Mouse (Mus musculus) right cerebral cortex, adult 18-20 months (tissue): ENCODE measurements around the gene Klhl5.
A peak's percentile ranks its signal among the peaks of the same experiment; 100 is the strongest.
"Not testable (repeated sequence)": the region's sequence is repeated elsewhere in the genome, so short reads cannot be mapped to it uniquely, and the experiment has no call there.

Experiments used
- DNase-seq: peaks from one replicate; pipeline ENCODE4 v3.0.0; 2022; ENCODE audit warnings: mixed read lengths

The Klhl5 gene

GRCm38 (mm10) chr5:65100002-65100401, 7.3 kb upstream of the Klhl5 start:
- DNase-seq: no peak

- no peak for DNase-seq
Observed at GRCm38 (mm10) chr5:65101209-65101608, 6.1 kb upstream of the Klhl5 start.

DNA sequence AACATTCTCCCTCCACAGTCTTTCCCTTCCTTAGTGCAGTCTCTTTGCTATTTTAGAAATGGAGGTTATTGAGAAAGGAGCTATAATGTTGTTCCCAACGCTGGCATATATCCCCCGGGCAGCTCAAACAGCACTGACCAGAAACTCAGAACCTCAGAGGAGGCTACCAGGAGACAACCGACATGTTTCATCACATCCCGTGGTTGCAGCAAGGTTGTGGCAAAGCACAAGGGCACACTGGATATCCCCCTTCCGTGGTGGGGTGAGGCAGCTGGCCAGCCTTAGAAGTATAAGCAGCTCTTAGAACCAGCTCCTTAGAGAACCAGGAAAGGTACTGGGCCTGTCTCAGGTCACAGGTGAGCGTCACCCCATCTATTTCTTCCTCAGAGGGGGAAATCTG, 5.7 kb upstream of the Klhl5 start:
- no peak for DNase-seq

GRCm38 (mm10) chr5:65102026-65102640, 5.2 kb upstream of the Klhl5 start:
- no peak for DNase-seq

DNA sequence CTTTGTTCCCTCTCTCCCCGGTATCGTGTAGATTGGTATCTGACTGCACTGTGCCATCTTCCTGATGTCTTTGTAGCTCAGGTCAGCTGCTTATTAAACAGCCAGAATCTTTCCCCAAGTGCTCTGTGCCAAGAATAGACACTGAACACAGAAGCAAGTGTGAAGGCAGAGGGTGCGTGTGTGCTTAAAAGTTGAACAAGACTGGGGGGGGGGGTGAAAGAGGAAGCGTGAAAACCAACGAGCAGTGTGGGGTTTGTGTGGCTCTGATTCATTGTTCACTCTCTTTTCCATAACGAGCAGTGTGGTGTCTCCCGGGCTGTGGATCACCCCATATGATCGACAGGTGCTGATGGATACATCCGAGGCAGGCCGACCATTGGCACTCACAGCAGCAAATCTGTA, 4.7 kb upstream of the Klhl5 start:
- no peak for DNase-seq

DNA sequence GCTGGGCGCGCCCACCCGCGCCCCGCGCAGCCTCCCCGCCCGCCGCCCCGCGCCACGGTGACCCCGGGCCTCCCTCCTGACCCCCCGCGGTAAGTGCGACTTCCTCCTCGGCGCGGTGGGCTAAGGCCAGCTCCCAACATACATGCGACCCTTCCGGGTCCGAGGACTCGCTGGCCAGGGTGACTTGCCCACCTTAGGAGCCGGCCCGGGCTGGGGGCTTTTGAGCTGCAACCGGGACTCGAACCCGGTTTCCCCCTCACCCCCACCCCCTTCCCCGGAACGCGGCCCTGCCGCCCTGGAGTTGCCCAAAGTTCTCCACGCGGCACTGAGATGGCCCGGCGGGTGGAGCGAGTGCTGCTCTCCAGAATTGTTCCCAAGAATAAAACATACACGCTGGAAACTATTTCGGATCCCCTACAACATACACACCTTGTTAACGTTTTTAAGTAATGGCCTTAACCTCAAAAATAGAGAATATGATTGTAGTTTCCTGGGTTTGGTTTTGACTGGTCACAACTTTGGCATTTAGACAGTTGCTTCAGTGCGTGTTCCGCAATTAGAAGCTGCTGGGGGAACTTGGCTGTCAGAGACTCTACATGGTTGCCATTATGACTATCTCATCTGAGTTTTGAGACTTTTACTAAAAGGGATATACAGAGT, 564 bp downstream of the Klhl5 start:
- no peak for DNase-seq

DNA sequence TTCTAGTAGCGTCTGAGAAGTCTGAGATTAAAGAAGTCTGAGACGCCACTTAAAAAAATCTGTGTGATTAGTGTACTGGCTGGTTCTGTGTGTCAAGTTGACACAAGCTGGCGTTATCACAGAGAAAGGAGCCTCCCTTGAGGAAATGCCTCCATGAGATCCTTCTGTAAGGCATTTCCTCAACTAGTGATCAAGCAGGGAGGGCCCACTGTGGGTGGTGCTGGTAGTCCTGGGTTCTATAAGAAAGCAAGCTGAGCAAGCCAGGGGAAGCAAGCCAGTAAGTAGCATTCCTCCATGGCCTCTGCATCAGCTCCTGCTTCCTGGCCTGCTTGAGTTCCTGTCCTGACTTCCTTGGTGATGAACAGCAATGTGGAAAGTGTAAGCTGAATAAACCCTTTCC, 4.9 kb downstream of the Klhl5 start:
- not testable (repeated sequence) for DNase-seq

GRCm38 (mm10) chr5:65113323-65113722, 6.0 kb downstream of the Klhl5 start:
- DNase-seq: no peak

GRCm38 (mm10) chr5:65116789-65117188, 9.4 kb downstream of the Klhl5 start:
- no peak for DNase-seq

- no peak for DNase-seq
Observed at GRCm38 (mm10) chr5:65119495-65119894, 12.2 kb downstream of the Klhl5 start.

DNA sequence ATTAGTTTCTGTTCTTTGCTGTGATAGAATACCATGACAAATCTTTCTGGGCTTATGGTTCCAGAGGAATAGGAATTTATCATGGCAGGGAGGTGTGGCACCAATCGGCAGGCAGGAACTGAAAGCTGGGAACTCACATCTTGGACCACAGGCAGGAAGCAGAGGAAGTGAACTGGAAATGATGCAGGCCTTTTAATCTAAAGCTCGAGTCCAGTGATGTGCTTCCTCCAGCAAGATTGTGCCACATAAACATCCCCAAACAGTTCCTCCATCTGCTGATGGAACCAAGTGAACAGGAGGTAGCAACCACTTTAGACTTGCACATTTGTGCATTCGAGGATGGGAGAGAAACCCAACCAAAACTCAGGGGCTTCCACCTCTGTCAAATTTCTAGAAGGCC, 12.6 kb downstream of the Klhl5 start:
- DNase-seq: no peak

GRCm38 (mm10) chr5:65122616-65123015, 15.3 kb downstream of the Klhl5 start:
- no peak for DNase-seq

DNA sequence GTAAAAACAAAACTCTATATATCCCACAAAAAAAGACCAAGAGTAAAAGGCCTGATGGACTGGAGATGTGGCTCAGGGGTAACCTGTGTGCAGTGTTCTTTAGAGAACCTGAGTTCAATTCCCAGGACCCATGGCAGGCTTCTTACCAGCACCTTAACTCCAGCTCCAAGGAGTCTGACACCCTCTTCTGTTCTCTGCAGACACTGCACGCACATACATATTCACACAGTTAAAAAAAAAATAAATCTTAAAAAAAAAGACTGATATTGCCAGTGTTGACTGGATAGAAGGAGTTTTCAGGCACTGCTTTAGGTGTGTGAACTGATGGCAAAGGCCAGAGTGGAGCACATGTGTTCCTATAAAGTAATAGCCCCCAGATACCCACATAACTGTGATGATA, 18.8 kb downstream of the Klhl5 start:
- no peak for DNase-seq

DNA sequence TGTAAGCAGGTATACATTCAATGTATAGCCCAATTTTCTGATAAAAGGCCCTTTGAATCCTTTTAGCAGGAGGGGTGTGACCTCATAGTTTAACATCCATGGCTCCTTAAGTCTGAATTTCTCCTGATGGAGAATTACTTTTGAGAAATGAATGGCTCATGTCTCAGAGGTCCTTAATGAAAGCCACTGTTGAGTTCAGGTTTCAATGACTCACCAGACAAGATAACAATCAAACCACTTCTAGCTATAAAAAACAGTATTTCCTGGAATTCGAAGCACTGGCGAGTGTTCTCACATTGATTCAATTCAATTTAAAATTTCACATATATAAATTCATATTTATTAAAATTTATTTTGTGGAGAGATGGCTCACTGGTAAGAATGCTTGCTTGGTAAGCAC, 21.1 kb downstream of the Klhl5 start:
- DNase-seq: no peak

- no peak for DNase-seq
Observed at GRCm38 (mm10) chr5:65130528-65131210, 23.3 kb downstream of the Klhl5 start.

DNA sequence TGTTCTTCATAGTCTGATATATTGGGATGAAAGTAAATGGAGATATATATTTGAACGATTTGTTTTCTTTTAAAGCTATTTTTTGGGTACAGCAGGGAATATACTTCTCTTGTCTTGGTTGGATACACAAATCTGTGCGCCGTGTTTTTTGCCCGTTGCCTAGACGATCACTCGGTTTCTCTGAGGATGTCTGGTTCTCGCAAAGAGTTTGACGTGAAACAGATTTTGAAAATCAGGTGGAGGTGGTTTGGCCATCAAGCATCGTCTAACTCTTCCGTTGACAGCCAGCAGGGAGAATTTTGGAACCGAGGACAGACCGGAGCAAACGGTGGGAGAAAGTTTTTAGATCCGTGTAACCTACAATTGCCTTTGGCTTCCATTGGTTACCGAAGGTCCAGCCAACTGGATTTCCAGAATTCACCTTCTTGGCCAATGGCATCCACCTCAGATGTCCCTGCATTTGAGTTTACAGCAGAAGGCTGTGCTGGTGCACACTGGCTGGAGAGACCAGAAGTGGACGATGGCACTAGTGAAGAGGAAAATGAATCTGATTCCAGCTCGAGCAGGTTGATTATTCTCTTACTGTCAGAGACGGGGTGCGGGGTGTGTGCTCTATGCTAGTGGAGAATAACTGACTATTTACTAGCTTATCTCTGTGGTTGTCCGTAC, 24.0 kb downstream of the Klhl5 start:
- DNase-seq: peak; percentile 17

DNA sequence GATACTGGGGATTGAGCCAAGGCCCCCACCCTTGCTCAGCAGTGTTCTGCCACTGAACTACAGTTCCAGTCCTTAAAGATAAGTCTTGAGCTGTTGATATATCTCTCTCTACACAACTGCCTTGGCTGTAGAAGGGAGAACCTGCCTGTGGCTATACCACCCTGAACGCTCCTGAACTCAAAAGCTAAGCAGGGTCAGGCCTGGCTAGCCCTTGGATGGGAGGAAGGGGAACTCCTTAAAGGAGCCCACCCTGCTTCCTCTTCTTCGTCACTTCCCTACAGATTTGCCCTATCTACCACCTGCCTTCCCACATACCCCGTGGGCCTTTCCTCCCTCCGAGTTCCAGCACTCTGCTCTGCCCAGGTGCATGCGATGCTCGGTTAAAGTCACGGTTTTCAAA, 28.8 kb downstream of the Klhl5 start:
- no peak for DNase-seq

DNA sequence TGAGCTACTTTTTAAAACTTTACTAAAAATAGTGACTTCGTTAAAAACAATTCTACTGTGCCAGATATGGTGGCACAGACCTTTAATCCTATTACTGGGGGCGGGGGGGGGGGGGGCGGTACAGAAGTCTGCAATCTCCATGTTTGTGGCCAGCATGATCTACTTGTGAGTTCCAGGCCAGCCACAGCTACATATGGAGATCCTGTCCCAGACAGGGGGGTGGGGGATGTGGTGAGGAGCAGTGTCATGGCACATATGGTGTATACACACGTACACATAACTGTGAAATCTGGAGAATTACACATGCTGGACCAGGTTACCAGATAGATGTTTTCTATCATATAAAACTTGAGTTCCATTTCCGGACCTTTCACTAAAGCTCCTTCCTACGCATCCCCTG, 29.7 kb downstream of the Klhl5 start:
- no peak for DNase-seq

- DNase-seq: no peak
Observed at GRCm38 (mm10) chr5:65141242-65141641, 33.9 kb downstream of the Klhl5 start.

GRCm38 (mm10) chr5:65142247-65142646, 34.9 kb downstream of the Klhl5 start:
- no peak for DNase-seq

GRCm38 (mm10) chr5:65145499-65146101, 38.3 kb downstream of the Klhl5 start:
- DNase-seq: no peak

DNA sequence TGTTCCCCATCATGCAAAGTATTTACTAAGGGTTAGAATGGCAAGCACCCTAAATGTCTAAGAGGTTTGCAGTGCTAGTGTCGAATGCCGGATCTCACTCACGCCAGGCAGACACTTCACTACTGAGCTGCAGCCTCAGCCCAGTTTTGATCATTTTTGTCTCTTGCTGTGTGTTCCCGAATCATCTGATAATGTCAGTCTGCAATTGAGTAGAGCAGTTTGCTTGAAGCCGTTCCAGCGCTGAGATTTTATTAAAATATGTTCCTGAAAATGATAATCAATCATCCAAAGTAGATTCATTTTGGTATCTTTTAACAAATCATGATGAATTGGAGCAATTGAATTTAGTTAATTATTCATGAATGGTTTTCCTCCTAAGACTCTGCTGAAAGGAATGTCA, 39.4 kb downstream of the Klhl5 start:
- no peak for DNase-seq

DNA sequence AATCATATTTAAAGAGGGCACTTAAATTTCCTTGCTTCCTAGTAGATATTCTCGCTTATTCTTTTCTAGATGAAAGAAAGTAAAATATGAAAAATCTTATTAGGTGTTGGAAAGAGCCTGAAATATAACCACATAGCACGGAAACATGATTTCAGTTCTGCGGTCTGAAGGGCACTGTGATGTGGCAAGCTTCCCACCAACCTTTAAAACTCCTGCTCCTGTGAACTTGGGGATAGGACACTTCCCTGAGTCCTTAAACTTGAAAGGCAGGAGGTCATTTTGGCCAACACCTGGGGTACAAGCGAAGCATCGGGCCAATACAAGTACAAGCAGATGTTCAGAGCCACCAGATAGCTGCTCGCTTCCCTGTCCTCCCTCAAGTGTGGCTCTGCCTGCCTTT, 42.4 kb downstream of the Klhl5 start:
- no peak for DNase-seq
